ENCODE assay signal across 25 mouse cellular contexts in the genomic region with DNA sequence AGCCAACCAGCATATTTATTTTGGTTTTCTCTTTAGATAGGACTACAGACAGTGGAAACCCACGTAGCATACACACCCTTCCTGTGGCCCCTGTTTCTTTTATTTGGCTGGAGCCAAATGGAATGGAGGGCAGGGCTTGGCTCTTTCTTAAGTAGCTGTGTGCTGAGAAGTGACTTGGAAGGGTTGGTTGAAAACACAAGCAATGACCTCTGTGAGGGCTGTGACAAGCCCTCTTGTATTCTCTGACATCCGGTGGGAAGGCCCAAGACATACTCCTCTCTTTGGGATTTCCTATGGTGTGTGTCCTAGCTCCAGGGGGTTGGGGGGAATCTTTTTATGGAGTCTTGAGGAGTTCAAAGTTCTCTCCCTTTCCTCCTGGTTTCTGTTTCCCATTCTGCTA.
"Had no signal": no experiment of that assay in that cellular context is flagged by ENCODE, and none has a peak within 500 bp of the region (broad histone marks: within the 10 kb centered on the region; RNA-seq: fewer than 3 reads in every experiment).

No protein-coding gene starts in this region.

- H3K4me2 ChIP-seq: heart, embryonic 13.5 days; heart, embryonic 15.5 days; hindbrain, embryonic 12.5 days; hindbrain, embryonic 14.5 days; intestine, embryonic 15.5 days; limb, embryonic 12.5 days; liver, embryonic 11.5 days; liver, embryonic 13.5 days had no signal

- ATAC-seq: hindbrain, embryonic 16.5 days; inflammation-experienced regulatory T-cells, adult 6 months; intestine, embryonic 15.5 days; intestine, postnatal 0 days had no signal

- H3K9ac ChIP-seq: heart, embryonic 13.5 days; heart, embryonic 15.5 days; hindbrain, embryonic 12.5 days; hindbrain, embryonic 14.5 days; intestine, embryonic 15.5 days; limb, embryonic 12.5 days; liver, embryonic 13.5 days had no signal

- DNase-seq: gastrocnemius, adult 2 months; gastrocnemius, postnatal 10 days; gastrocnemius, postnatal 25 days; heart, postnatal 4 days; kidney, adult 18-20 months; kidney, adult 8-10 months; kidney, postnatal 25 days; kidney, postnatal 4 days; liver; liver, embryonic 13.5 days had no signal

- H3K27ac ChIP-seq: gastrocnemius, adult 2 months; heart, adult 2 months; heart, embryonic 13.5 days; heart, embryonic 15.5 days; hindbrain, embryonic 10.5 days; hindbrain, embryonic 12.5 days; hindbrain, embryonic 14.5 days; intestine, embryonic 15.5 days; layer of hippocampus, adult 2 months; left cerebral cortex, adult 2 months; limb, embryonic 10.5 days; limb, embryonic 12.5 days; liver, embryonic 13.5 days had no signal

- H3K9me3 ChIP-seq: heart, embryonic 13.5 days; heart, embryonic 15.5 days; hindbrain, embryonic 10.5 days; hindbrain, embryonic 12.5 days; intestine, embryonic 15.5 days; limb, embryonic 10.5 days; limb, embryonic 12.5 days; liver, embryonic 13.5 days had no signal

- H3K36me3 ChIP-seq: heart, embryonic 15.5 days; hindbrain, embryonic 10.5 days; hindbrain, embryonic 12.5 days; intestine, embryonic 15.5 days; limb, embryonic 10.5 days; limb, embryonic 12.5 days; liver, embryonic 13.5 days had no signal

- H3K4me3 ChIP-seq: gastrocnemius, adult 2 months; heart, adult 2 months; heart, embryonic 13.5 days; heart, embryonic 15.5 days; hindbrain, embryonic 10.5 days; hindbrain, embryonic 12.5 days; intestine, embryonic 15.5 days; layer of hippocampus, adult 2 months; left cerebral cortex, adult 2 months; limb, embryonic 10.5 days; limb, embryonic 12.5 days; liver, embryonic 13.5 days had no signal
